Mouse (Mus musculus) adrenal gland, adult (tissue): ENCODE data around the gene Pomgnt2.

Experiments
- DNase-seq, 2 experiments: peaks; one replicate each; pipeline ENCODE4 v3.0.0; 2022 to 2023; ENCODE audit warnings: low spot score in 1 of 2; ENCODE audit not compliant: inconsistent age in 2 of 2

Gene Pomgnt2

GRCm38 (mm10) chr9:121974141-121974986, 22.5 kb downstream of the Pomgnt2 start:
- peak in 1 of 2 experiments; percentile 27 for DNase-seq

GRCm38 (mm10) chr9:121973207-121973606, 23.7 kb downstream of the Pomgnt2 start:
- no peak for DNase-seq

DNA sequence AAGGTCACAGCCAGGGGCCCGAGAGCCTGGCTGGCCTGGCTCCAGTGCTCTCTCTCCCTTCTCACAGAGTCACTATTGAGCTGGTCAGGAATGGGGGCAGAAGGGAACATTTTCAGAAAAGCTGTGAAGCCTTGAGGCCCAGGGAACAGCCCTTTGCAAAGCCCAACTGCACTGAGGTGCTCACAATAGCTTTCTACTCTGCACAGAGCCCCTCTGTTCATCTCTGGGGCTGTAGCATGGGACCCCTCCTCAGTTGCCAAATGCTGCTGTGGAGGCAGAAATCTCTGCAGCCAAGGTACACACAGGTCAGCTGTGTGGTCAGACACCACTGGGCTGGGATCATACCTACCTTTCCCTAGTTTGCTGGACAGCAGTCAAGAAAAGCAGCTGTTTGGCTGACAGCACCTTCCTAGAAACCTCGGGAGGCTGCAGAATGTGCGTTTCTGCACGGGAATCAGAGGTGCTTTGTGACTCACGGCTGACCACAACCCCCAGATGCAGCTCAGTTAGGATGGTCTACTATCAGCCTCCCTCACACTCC, 27.0 kb downstream of the Pomgnt2 start:
- DNase-seq = peak; percentile 42 to 65

DNA sequence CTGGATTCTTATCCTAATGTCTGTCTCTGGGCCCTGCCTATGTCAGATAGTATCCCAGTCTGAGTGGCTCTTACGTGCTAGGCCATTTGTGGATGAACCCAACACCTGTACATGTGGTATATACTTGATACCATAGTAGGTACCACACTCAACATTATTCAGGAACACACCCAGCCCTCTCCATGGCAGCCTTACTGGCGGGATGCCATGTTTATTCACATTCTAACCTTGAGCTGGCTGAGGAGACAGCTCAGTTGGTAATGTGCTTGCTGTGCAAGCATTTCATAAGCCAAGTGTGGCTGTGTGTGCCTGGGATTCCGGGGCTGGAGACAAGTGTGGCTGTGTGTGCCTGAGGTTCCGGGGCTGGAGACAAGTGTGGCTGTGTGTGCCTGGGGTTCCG, 28.7 kb downstream of the Pomgnt2 start:
- peak; percentile 74 to 85 for DNase-seq

DNA sequence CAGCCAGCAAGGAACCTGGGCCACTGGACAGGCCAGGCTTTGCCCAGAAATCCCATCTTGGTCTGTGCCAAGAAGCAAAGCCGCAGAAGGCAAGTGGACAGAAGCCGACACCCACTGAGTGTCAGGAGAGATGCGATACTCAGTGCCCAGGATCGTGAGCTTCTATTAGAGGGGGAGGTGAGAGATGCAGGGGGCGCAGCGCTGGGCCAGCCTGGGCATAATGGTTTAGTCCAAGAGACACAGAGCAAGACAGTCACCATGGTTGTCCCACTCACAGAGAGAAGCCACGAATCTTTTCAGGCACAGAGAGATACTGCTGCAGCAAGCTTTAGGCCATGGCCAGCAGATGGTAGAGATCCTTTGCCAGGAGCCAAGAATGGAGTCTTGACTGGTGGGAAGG, 32.0 kb downstream of the Pomgnt2 start:
- DNase-seq = no peak

DNA sequence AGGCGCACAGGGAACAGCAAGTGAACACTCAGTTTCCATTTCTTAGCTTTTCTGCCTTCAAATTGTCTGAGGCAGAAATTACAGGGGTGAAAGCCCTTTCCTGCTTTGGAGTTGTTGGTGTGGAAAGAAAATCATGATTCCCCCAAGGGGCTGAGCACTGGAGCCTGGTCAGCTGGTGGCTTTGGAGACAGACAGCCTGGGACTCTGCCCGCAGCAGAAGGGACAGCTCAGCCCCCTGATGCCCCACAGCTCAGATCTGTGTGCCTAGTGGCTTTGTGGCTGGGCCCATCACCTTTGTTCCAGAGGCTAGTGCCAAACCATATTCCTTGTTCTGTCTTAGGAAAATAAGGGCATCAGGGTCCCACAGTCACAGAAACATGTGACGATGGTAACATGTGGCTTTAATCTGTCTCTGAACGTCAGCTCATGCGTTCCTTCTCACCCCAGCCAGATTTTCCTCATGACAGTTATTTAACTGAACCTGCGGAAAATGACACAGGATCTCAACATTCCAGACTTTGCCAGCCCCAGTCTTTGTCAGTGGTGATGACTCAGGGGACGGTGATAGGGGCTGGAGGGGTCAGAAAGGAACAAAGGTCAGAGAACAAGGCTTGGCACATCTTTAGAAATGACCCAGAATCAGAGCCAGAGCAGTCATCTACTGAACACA, 36.8 kb downstream of the Pomgnt2 start:
- peak; percentile 60 to 66 for DNase-seq

DNA sequence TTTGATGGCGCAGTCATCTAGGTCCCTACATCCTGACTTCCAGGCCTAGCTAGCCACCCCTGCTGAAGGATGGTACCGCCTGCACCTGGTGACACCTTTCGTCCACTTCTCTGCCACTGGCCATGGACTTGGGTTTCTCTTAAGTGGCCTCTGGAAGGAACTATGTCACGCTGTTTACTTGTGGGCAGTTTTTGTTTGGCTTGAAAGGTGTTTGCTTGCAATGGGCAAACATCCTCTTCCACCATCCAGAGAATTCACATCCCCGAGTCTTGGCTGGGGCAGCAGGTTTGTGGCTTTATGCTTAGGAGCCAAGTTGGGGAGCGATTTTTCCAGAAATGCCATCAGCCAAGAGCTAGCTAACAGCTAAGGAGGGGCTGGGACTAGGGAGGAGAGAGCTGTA, 44.3 kb downstream of the Pomgnt2 start:
- DNase-seq = no peak

- DNase-seq = no peak
Observed at GRCm38 (mm10) chr9:121951114-121951423, 45.8 kb downstream of the Pomgnt2 start.

DNA sequence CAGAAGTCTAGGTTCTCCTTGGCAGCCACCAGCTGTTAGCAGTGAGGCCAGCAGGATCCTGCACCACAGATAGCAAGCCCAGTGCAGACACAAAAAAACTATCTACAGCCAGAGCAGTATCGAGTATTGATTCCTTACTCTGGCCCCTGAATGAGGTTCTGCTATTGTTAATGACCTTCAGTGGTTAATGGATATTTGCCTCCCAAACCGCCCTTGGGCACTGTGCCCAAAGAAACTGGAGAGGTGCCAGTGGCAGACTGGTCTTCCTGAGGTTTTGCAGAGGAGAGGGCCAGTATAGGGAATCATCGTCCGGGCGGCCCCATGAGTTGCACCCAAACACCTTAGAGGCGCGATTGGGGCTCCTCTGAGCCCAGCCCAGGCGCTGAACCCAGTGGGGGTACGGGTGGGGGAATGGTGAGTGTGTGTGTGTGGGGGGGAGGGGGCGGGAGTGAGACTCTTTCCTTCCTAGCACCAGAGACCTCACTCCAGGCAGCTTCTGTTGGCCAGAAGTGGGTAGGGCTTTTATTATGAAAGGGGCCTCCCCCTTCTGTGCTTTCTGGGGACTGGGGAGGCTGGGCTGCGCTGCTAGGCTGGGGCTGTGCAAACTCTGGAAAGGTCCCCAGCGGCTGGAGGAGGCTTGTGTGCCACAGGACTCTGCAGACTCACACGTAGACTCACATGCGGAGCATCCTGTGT, 46.3 kb downstream of the Pomgnt2 start, which contains the start of gene Fam198a:
Gene Fam198a, plus strand, starts transcription at position 571 of the 696 bp plus-strand sequence.
- peak; percentile 88 to 96 for DNase-seq

DNA sequence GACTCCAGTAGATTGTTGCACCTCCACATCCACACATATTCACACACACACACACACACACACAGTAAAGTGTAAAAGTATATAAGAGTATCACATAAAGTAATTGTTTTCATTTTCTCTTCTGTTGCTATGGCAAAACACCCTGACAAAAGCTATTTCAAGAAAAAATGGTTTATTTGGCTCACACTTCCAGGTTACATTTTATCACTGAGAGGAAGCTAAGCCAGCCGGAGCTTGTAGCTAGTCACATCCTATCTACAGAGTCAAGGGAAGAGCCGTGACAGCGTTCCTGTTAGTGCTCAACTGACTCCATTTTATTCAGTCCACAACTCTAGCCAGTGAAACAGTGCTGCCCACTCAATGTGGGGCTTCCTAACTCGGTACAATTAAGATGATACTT, 48.5 kb downstream of the Pomgnt2 start:
- DNase-seq = no peak

- peak; percentile 73 to 91 for DNase-seq
Observed at GRCm38 (mm10) chr9:121947784-121948183, 49.1 kb downstream of the Pomgnt2 start.

GRCm38 (mm10) chr9:121943628-121944027, 53.3 kb downstream of the Pomgnt2 start:
- no peak for DNase-seq

GRCm38 (mm10) chr9:121943005-121943404, 53.9 kb downstream of the Pomgnt2 start:
- no peak for DNase-seq

DNA sequence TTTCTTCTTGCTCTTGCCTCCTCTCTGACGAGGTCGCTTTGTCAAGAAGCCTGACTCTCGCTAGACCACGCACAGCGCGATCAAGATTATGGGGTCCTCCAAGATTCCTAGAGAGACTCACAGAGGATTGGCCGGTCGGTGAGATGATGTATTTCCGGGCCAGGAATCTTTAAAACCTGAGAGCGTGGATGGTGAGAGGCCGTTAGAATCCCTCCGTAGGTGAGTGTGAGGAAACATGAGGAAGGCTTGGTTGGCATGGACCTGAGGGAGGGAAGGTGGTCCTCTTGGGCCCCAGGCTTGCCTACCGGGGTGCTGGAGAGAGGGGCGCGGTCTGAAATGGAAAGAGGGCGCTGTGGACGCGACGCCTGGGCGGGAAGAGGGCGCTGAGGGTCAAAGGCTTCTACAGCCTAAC, 59.0 kb downstream of the Pomgnt2 start:
- DNase-seq = peak in 1 of 2 experiments; percentile 38

DNA sequence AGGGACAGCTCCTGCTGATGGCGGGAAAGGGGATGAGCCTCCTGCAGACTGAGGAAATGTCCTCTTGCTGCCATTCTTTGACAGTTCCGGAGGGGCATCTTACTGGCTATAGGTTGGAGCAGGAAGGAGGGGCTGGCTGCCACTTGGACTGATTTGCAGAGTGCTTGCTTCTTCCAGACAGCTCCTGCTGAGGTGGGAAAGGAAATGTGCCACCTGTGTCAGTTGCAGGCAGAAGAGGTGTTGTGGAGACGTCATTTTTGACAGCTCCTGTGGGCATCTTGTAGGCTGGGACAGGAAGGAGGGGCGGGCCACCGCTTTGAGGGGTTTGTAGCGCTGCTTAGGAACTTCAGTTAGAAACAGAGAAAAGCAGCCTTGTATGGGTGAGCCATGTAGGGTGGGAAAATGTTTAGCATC, 59.5 kb downstream of the Pomgnt2 start:
- DNase-seq = no peak

GRCm38 (mm10) chr9:121936952-121937351, 60.0 kb downstream of the Pomgnt2 start:
- no peak for DNase-seq

- peak in 1 of 2 experiments; percentile 50 for DNase-seq
Observed at GRCm38 (mm10) chr9:121934856-121935255, 62.1 kb downstream of the Pomgnt2 start.
